Mouse (Mus musculus) layer of hippocampus, adult 11-12 months (tissue): ENCODE measurements around the gene Usp53.
"Not testable (repeated sequence)": the region's sequence is repeated elsewhere in the genome, so short reads cannot be mapped to it uniquely, and the experiment has no call there.

Experiments
- DNase-seq: peaks from one replicate; pipeline ENCODE4 v3.0.0; 2022; ENCODE audit warnings: low spot score

The Usp53 gene

DNA sequence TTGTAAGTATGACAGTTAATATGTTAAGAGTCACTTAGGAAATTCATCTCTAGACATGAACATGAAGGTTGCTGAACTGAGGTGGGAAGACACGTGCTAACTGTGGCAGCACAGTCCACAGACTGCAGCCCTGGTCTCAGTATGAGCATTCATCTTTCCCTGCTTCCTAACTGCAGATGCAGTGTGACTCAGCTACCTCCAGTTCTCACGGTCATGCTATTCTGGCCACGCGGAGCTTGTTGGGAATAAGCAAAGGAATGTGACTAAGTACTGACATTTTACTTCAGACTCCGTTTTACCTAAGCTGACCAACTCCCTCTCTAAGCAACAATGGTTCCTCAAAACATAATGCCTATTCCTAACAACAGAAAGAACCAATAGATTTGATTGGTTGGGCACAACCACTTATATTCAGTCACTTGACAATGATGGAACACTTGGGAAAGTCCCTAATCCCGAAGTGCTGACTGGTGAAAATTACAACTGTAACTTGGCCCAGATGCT is 40.9 kb downstream of the Usp53 start:
- no peak for DNase-seq

- peak; percentile 49 for DNase-seq
Observed at GRCm38 (mm10) chr3:122939215-122939614, 45.1 kb downstream of the Usp53 start.

- DNase-seq: not testable (repeated sequence)
Observed at GRCm38 (mm10) chr3:122937176-122937575, 47.1 kb downstream of the Usp53 start.

DNA sequence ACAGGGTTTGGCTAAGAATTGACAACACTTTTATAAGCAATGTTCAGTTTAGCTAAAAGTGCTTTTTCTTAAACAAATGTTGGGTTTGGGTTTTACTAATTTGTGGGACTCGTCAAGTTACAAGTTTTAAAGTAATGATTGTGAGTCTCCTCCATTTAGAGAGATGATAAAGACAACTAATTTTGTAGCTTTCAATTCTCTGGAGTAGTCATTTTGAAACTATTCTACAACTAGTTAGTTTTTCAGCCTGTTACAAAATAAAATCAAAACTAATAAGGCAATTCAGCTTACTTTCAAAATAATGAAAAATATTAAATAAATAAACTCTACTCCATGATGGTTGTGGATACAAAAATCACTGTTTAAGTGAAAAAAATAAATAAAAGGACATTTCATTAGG is 51.8 kb downstream of the Usp53 start:
- DNase-seq: no peak

DNA sequence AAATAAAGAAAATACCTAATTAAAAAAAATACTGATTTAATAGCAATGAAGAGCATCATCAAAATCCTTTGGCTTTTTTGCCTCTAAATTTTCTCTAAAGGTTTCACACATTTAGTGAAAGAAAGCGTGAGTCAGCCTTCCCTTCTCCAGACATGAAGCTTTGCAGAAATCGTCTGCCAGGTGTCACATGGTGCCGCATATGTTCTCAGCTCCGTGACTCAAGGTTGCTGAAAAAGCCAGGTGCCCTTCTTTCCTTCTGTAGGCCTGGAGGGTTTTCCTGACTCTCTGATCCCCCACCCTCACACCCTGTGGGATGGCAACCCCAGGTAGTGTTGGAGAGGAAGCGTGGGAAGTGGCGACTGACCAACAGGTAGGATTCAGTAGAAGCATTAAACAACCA is 54.6 kb downstream of the Usp53 start:
- DNase-seq: no peak

DNA sequence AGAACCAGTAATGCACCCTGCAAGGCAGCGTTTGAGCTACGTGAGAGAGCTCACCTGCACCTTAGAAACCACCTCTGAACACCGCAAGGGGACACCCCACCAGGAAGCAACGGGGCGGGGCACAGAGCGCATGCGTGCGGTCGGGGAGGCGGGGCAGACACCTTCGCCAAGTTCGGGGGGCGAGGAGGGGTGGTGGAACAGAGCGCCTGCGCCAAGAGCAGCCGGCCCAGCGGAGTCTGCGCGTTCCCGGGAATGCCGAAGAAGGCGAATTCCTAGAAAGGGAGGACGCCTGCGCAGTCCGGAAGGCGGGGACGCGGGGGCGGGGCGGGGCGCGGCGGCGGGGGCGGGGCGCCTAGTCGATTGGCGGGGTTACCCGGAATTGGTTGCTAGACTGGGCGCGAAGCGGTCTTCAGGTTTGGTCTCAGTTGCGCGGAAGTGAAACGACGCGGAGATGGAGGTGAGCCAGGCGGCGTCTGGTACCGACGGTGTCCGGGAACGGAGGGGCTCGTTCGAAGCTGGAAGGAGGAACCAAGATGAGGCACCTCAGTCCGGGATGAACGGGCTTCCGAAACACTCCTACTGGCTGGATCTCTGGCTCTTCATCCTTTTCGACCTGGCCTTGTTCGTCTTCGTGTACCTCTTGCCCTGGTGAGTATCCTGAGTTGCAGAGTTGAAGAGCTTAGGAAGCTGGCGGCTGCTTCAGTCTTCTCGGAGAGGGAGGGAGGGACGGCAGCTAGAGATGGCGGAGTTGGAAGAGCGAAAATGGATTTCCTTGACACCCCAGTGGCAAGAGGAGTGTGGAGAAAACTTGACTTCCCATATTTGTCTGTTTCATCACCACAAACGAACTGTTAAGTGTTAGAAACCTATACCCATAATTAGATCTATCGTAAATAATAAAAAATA is 60.0 kb downstream of the Usp53 start, which contains the start of gene 1810037I17Rik:
Gene 1810037I17Rik, plus strand, starts transcription at position 195 of the 906 bp plus-strand sequence.
- peak; percentile 95 for DNase-seq

DNA sequence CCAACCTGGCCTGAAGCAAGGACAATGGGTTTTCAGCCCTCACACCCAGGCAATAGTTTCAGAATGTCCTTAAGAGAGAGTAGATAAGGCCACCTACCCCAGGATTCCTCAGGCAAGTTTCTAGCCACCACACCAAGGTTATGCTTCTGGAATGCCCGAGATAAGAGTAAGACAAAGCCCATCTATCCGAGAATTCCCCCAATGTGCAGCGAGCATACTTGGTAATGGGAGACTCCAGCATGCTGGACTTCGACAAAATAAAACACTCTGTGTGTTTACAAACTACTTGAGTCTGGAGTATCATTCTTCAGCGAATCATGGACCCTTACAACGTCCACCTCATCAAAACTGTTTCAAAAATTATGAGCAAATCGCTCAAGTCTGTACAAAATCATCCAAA is 61.2 kb downstream of the Usp53 start:
- DNase-seq: no peak

DNA sequence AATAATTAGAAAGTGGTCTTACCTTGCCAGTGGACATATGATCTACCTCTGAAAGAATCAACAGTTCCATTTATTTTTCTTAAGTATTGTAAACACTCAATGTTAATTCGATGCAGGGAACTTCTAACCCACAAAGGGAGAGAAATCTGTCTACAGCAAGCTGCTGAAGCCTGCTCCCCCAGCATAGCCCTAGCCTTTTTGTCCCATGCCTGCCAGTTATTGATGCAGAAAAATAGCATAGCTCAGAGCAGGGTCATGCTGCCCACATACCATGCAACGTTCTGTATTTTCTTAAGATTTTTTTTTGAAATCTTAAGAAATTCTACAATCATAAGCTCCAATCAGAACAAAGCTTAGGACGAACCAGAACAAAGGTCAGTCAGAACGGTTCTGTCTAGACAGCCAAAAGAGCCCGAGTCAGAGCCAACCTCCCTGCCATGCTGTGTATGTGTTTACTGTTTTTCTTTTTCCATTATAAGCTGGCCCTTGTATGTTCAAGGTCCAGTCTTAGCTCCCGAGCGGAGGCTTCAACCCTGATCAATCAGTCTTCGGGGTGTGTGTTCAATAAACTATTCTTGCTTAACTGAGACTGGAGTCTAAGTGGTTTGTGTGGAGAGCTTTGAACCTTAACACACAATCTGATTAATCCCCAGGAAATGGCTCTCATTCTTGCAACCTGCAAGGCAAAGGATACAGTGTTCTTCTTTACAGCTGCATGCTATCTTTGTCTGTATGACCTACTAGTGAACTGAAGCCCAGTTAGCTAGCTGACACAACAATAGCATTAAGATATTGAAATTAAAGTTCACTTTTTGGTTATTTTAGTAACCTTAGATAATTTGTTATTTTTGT is 62.4 kb downstream of the Usp53 start:
- DNase-seq: no peak

DNA sequence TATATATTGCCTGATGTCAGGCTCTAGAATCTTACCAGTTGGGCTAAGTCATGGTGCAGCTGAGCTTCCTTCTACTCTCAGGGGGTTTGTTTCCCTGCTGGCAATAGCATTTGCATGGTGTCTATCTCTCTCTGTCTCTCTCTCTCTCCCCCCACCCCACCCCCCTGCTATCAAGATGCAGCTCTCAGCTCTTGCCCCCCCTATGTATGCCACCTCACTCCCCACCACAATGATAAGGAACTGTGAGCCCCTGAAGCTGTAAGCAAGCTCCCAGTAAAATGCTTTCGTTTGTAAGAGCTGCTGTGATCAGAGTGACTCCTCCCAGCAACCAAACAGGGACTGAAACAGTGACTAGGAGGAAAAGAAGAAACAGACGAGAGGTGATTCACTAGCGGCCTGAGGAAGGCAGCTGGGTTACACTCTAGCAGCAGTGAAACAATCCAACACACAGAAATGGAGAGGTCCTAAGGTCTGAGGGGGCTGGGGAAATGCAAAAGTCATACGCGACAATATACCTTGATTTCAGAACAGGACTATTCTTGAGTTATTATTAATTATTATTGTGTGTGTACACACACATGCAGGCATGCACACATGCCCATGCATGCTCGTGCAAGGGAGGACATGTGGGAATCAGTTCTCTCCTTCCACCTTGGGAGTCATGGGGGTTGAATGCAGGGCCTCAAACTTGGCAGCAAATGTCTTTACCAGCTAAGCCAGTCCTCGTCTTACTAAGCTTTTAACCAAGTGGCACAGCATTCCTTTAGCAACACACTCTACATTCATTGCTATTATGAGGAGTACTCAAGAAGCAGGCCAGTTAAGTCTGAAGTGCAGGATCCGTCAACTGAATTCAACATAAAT is 63.5 kb downstream of the Usp53 start:
- no peak for DNase-seq

GRCm38 (mm10) chr3:122919260-122919659 is 65.0 kb downstream of the Usp53 start, which contains the start of gene Gm10959:
Gene Gm10959 (minus strand): TSS chr3:122919360.
- DNase-seq: no peak

DNA sequence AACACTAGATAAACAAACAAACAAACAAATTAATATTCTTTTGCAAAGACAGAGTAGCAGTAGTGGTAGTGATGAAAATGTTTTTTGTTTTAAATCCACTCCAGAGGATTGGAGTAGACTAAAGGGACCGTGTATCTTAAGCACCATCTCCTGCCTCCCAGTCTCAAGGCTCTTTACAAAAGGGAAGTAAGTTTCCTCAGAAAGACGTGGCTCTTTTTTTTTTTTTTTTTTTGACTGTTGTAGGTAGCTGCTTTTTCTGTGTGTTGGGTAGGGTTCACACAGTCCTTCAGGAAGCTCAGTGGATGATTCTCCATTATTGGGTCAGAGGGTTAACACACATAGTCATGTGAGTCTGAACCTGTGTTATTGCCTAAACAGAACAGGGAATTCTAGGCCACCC is 65.6 kb downstream of the Usp53 start:
- DNase-seq: no peak

DNA sequence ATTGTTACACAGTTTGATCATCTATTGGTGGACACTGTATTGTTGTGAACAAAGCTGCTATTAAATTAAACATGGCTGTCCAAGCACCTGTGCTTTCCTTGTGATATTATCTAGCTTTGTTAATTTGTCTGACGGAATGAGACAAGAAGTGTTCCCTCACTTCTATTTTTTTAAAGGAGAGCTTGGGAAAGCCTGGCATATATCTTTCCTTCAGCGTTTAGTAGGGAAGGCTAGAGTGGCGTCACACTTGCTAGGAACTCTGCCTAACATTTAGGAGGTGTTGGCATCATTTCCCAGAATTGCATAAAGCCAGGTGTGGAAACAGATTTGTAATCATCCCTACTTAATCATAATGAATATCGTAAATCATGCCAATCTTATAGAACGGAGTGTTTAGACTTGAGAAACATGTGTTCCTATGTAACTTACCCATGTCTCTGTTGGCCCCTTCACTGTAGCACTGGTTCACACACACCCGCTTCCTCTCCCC is 68.1 kb downstream of the Usp53 start:
- no peak for DNase-seq

- no peak for DNase-seq
Observed at GRCm38 (mm10) chr3:122915493-122915892, 68.8 kb downstream of the Usp53 start.

DNA sequence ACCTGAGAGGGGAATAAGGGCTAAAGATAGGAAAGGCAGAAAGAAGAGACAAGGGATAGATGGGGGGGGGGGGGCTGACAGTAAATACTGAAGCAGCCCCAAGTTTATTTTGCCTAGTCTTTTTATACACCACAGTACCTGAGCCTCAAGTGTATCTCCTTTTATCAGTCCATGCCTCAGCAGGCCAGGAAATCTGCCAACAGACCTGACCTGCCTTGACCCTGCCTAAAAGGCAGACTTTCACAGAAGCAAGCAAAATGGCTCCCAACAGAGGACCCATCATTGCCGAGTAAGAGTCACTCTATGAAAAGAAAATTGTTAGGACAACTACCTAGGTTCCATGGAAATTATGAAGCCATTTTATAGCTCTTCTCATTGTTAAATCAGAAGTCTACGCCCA is 76.5 kb downstream of the Usp53 start:
- no peak for DNase-seq

- DNase-seq: peak; percentile 43
Observed at GRCm38 (mm10) chr3:122903746-122904433, 80.4 kb downstream of the Usp53 start.

DNA sequence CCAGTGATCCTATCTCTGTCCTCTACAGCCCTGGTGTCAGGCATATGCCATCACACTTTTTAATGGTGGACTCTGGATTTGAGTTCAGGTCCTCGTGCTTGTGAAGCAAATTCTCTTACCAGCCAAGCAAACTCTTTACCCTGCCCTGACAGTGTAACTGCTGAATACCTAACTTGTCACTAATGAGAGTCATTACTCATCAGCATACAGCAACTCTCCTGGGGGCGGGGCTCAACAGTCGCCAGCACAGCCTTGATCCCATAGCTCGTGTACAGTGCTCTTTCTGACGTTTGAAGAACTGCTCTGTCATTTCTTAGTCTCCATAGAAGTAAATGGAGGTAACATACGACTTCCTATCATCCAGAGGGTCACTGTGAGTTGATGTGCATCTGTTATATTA is 86.1 kb downstream of the Usp53 start:
- no peak for DNase-seq

- DNase-seq: no peak
Observed at GRCm38 (mm10) chr3:122895189-122895731, 89.0 kb downstream of the Usp53 start.

DNA sequence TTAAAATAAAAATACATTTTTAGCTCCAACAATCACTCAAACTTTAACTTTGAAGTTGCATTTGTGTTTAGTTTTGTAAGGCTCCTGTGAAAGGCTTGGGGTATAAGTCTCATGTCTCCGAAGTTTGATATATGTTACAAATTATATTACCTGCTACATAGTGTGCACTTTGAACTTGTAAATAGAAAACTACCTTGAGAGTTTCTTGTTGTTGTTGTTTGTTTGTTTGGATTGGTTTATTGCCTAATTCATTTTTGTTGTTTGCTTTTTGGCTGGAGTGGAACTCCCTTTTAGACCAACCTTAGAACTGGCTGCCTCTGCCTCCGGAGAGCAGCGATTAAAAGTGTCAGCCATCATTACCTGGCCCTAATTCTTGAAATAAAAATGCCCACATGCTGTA is 89.5 kb downstream of the Usp53 start, which contains the start of gene Fabp2:
Gene Fabp2, plus strand, starts transcription at position 301 of the 400 bp plus-strand sequence.
- no peak for DNase-seq

DNA sequence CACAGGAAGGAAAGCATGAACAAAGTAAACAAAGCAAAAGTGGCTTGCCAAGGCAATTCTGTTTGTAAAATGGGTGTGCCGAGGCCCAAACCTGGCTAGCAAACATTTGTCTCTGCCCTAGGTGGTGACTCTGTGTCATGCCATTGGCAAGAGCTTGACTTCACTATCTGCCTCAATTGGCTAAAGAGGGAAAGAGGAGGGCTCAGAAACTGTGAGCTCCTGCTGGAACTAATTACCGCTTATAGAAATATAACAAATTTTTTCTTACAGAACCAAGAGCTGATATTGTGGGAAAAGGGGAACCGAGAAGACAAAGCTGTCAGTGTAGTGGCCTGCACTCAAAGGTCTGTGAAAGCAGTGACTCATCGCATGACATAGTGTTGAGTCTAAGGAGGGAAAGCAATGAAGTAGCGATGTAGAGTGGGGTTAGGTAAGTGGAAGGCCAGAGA is 95.9 kb downstream of the Usp53 start:
- no peak for DNase-seq
